Mouse (Mus musculus) hindbrain, embryonic 11.5 days (tissue): ENCODE measurements around the gene Col20a1. TPM values are rescaled to one million over a fixed set of nuclear protein-coding genes. Genes with fewer than 3 reads are reported as not detected.

Experiments used
- ATAC-seq: fragments of 200-750 bp; cut with Nextera tagmentation; 2 replicates; pipeline ENCODE4 v1.8.0; 2017; ENCODE audit warnings: mild to moderate bottlenecking, moderate TSS enrichment, moderate library complexity; ENCODE audit not compliant: low FRiP score
- DNase-seq: peaks from one replicate; pipeline ENCODE4 v3.0.0-alpha.2; 2015; ENCODE audit warnings: low spot score
- H3K27ac ChIP-seq: fragments of 300-500 bp; sonication (generic); 2 replicates; pipeline ENCODE4 v1.5.1; 2014; ENCODE audit warnings: mild to moderate bottlenecking, low read depth, low read length
- H3K27me3 ChIP-seq: fragments of 300-500 bp; sonication (generic); 2 replicates; pipeline ENCODE4 v1.6.1; 2014; ENCODE audit warnings: mild to moderate bottlenecking, low read length, moderate library complexity, mixed read lengths; ENCODE audit not compliant: control insufficient read depth, insufficient read depth
- H3K36me3 ChIP-seq: fragments of 300-500 bp; sonication (generic); 2 replicates; pipeline ENCODE4 v1.6.1; 2014; ENCODE audit warnings: mild to moderate bottlenecking, low read length, moderate library complexity, mixed read lengths; ENCODE audit not compliant: control insufficient read depth, insufficient read depth
- H3K4me1 ChIP-seq: fragments of 300-500 bp; sonication (generic); replicated peaks from 2 replicates; pipeline ENCODE4 v1.6.1; 2014; ENCODE audit warnings: low read length, mixed read lengths; ENCODE audit not compliant: control insufficient read depth, insufficient read depth
- H3K4me2 ChIP-seq: fragments of 300-500 bp; sonication (generic); replicated peaks from 2 replicates; pipeline ENCODE4 v1.6.1; 2014; ENCODE audit warnings: mild to moderate bottlenecking, low read depth, low read length
- H3K4me3 ChIP-seq: fragments of 300-500 bp; sonication (generic); 2 replicates; pipeline ENCODE4 v1.5.1; 2014; ENCODE audit warnings: low read depth, low read length
- H3K9ac ChIP-seq: fragments of 300-500 bp; sonication (generic); 2 replicates; pipeline ENCODE4 v1.6.1; 2014; ENCODE audit warnings: low read depth, low read length
- H3K9me3 ChIP-seq: fragments of 300-500 bp; sonication (generic); 2 replicates; pipeline ENCODE4 v1.6.1; 2016; ENCODE audit warnings: low read length; ENCODE audit not compliant: control insufficient read depth
- WGBS: fragments of 180-500 bp; shearing (Covaris S2); extraction: QIAGEN DNeasy Blood & Tissue Kit; methylation state at CpG from one replicate; pipeline ENCODE4 v1.1.7; 2014; 5-methylcytosine and 5-hydroxymethylcytosine counted together
- polyA plus RNA-seq: library from polyadenylated mRNA; unstranded; fragments of >200 nt; fragmentation: Nextera tagmentation; extraction: Ambion mirVana; gene quantifications from 2 replicates; pipeline ENCODE4 v1.2.1, GENCODE M21; 2014

Gene Col20a1
- polyA plus RNA-seq, 1 experiment from 2014 or later: 0.56 TPM

DNA sequence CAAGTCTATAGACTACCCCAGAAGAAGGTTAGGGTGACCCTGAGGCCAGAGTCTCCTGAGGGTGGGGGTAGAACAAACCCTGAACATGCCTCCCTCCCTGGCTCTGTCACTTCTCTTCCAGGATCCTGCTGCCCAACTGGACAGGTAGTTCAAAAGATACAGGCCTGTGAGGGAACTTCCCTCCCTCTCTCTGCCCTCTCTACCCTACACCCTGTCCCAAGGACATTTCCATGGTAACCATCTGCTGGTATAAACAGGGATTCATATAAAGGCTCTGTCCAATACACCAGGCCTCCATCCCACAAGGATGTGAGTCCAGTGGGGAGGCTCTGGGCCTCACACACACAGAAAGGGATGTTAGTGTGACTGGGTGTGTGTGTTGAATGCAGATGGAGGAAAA, 56.0 kb downstream of the Col20a1 start:
- DNase-seq (no peak), ATAC-seq (peak; percentile 39)
- Histone ChIP-seq H3K4me3 (no peak overlapping the region), H3K4me2 (no peak overlapping the region), H3K27me3 (peaks cover 4% of the 10 kb centered on the region; the same call in 1 of the 2 replicates), H3K4me1 (peaks cover 14% of the 10 kb centered on the region), H3K36me3 (no peaks in the 10 kb centered on the region), H3K27ac (peak overlapping the region; percentile 8), H3K9ac (no peak overlapping the region), H3K9me3 (no peaks in the 10 kb centered on the region)

DNA sequence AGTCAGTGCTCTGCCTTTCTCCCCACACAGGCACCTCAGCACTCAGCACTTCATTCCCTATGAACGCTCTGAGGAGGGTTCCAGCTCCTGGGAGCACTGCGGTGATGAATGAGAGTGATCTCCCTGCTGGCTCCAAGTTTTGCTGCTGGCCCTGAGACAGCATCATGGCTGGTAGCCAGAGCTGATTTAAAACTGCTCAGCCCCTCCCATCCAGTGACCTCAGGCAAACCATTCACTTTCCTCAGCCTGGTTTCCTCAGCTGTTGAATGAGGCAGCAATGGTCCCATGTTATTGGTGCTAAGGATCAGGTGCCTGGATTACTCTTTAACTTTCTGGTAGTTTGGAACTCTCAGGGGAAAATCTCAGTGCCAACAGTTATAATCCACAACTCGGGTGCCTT, 57.1 kb downstream of the Col20a1 start, which contains the start of gene Chrna4:
Gene Chrna4 (minus strand): TSS at position 110 of the 400 bp plus-strand sequence.
- Histone ChIP-seq H3K27ac (peak within 1 kb of the TSS; percentile 8), H3K27me3 (peaks cover 4% of the 10 kb centered on the region; the same call in 1 of the 2 replicates), H3K9me3 (no peaks in the 10 kb centered on the region), H3K4me2 (no peak within 1 kb of the TSS), H3K4me1 (peaks cover 11% of the 10 kb centered on the region), H3K36me3 (no peaks in the 10 kb centered on the region), H3K4me3 (no peak within 1 kb of the TSS), H3K9ac (peak within 1 kb of the TSS; percentile 15; the same call in 1 of the 2 replicates)
- ATAC-seq: no peak
- DNase-seq: peak; percentile 33
- 53% methylated on average over 3 of the region's 3 CpGs for WGBS

DNA sequence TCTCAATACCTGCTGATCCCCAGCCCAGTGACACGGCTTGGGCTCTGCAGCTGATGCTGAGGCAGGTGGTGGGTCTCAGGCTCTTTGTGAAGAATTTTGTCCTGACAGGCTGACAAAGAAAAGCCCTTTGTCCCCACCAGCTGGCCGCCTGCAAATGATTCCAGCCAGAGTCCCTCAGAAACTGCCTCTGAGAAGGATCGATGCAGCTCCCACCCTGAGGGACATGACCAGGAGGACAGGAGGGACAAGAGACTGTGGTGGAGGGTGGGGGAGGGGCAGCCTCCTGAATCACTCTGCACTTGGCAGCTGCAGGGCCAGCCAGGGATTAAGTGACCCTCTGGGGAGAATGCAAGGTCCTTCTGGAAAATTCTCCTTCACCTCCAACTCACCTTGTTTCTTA, 57.7 kb downstream of the Col20a1 start:
- Histone ChIP-seq H3K4me3 (no peak overlapping the region), H3K27ac (peak overlapping the region; percentile 8), H3K36me3 (no peaks in the 10 kb centered on the region), H3K9me3 (no peaks in the 10 kb centered on the region), H3K4me2 (no peak overlapping the region), H3K9ac (no peak overlapping the region), H3K27me3 (peaks cover 4% of the 10 kb centered on the region; the same call in 1 of the 2 replicates), H3K4me1 (peaks cover 11% of the 10 kb centered on the region)
- peak; percentile 66 for DNase-seq
- WGBS: 2% methylated on average over 3 of the region's 3 CpGs
- peak; percentile 69 for ATAC-seq

DNA sequence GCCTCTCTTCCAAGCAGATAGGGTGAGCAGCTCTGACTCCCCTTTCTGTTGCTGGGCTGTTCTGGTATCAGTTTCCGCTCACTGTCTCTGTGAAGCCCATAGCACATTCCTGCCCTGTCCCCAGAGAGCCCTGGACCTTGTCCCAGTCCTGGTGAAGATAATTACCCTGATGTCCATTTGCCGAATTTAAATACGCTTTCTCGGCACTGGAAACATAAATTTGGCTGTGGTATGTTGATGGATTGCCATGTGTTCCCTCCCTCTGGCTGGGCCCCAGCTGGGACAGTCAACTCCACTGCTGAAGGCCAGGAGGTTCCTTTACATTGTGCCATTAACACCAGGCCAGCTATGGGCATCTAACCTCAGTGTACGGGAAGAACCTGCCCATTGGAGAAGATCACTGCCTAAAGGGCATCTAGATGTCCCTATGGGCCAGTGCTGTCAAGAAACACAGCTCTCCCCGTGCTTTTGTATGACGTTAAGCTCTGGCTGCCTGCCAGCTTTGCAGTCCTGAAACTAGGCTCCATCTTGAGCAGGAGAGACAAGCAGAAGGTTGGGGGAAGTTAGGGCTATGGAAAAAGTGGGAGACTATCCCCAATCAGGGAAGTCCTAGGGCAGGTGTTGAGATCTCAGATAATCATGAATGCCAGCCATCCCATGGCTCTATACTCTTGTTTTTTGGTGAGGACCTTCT, 62.1 kb downstream of the Col20a1 start:
- Histone ChIP-seq H3K27ac (no peak overlapping the region), H3K4me1 (no peaks in the 10 kb centered on the region; the same call in 1 of the 2 replicates), H3K9ac (no peak overlapping the region), H3K4me2 (no peak overlapping the region), H3K36me3 (no peaks in the 10 kb centered on the region), H3K27me3 (no peaks in the 10 kb centered on the region), H3K9me3 (no peaks in the 10 kb centered on the region), H3K4me3 (no peak overlapping the region)
- no peak for DNase-seq
- no peak for ATAC-seq
- WGBS: 69% methylated on average over 7 of the region's 7 CpGs

DNA sequence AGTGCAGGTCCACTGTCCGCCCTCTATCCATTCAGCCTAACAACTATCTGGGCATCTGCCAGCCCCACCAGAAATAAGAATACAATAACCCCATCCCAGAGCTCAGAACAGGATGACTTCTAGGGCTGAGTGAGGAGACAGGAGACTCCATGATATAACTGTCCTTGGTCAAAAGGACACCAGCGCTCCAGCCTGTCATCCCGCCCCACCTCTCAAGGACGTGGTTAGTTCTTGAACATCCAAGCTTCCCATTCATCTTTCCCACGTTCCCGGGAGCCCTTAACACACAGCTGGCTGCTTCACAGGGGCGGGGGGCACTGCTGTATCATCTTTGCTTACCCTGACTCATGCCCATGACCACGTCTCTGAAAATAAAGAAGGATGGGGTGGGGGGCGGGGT, 62.7 kb downstream of the Col20a1 start:
- no peaks in the 10 kb centered on the region for H3K36me3 ChIP-seq
- H3K27ac ChIP-seq: no peak overlapping the region
- no peak for ATAC-seq
- no peak for DNase-seq
- H3K9ac ChIP-seq: no peak overlapping the region
- no peaks in the 10 kb centered on the region; the same call in 1 of the 2 replicates for H3K4me1 ChIP-seq
- H3K9me3 ChIP-seq: no peaks in the 10 kb centered on the region
- WGBS: 87% methylated on average over 9 of the region's 9 CpGs
- H3K27me3 ChIP-seq: no peaks in the 10 kb centered on the region
- H3K4me2 ChIP-seq: no peak overlapping the region
- no peak overlapping the region for H3K4me3 ChIP-seq

DNA sequence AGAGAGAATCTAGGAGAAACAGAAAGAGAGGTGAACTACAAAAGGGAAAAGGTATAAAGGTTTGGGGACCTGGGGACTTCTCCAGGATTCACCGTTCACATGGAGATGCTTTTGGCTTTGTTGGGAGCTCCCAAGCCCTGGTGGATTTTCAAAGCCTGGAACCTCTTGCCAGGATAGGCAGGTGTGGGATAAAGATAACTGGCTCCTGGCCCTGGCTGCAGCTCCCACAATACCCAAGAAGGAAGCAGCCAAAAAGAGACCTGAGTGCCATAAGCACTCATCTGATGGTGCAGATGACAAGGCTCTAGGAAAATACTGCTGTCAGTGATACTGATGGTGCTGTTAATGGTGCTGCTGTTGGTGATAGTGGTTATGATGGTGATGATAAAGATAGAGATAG, 65.8 kb downstream of the Col20a1 start:
- H3K4me1 ChIP-seq: no peaks in the 10 kb centered on the region; the same call in 1 of the 2 replicates
- DNase-seq (no peak), ATAC-seq (no peak)
- H3K27ac ChIP-seq: no peak overlapping the region
- H3K36me3 ChIP-seq: no peaks in the 10 kb centered on the region
- H3K9me3 ChIP-seq: no peaks in the 10 kb centered on the region
- no peak overlapping the region for H3K9ac ChIP-seq
- no peak overlapping the region for H3K4me3 ChIP-seq
- H3K27me3 ChIP-seq: 0 out of 2 replicates have a peak, but pooled peaks cover 2% of the 10 kb centered on the region
- no peak overlapping the region for H3K4me2 ChIP-seq
- WGBS: 79% methylated on average over 1 of the region's 1 CpGs

DNA sequence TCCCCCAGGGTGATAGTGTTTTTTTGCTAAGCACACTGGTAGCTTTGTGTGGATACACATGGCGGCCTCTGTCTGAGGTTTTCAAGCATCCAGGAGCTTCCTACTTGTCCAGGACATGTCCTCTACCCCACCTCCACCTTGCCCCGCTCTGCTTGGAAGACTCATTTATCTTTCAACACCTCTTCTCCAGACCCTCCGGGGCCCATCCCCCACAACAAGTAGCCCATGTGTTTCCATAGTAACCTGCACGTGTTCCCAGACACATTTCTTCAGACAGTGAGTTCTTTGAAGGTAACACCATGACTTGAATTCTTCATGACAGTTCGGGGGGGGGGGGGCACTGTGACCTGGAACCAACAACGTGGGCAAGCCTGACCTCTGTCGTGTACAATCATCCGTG, 71.0 kb downstream of the Col20a1 start:
- Histone ChIP-seq H3K27ac (no peak overlapping the region), H3K4me3 (no peak overlapping the region)
- peak; percentile 39; the same call in 1 of the 2 replicates for ATAC-seq

DNA sequence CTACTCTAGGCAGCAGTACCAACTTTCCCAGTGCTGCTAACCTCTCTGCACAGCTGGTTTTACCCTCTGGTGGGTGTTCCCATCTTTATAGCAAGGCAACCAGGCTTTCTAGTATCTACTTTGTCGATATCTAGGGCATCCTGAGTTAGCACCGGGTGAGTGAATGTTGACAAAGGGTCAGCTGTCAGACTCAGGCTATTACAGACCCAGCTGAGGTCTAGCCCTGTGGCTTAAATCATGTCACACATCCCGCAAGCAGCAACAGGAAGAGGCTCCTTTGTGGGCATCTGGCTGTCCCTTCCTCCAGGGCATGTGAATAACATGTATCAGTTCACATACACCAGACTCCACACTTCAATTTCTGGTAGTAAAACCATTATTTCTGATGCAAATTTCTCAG, 71.9 kb downstream of the Col20a1 start:
- 39% methylated on average over 3 of the region's 3 CpGs for WGBS
- no peaks in the 10 kb centered on the region for H3K36me3 ChIP-seq
- 0 out of 2 replicates have a peak, but pooled peaks cover 2% of the 10 kb centered on the region for H3K27me3 ChIP-seq
- 0 out of 2 replicates have a peak overlapping the region, but pooled peaks have one; percentile 7 for H3K27ac ChIP-seq
- no peak overlapping the region for H3K9ac ChIP-seq
- H3K4me3 ChIP-seq: no peak overlapping the region
- peak; percentile 37 for DNase-seq
- no peak overlapping the region for H3K4me2 ChIP-seq
- no peaks in the 10 kb centered on the region for H3K9me3 ChIP-seq
- H3K4me1 ChIP-seq: peaks cover 2% of the 10 kb centered on the region
- peak; percentile 58; the same call in 1 of the 2 replicates for ATAC-seq

More for the DNA sequence above, 71.0 kb downstream of the Col20a1 start:
- DNase-seq: peak; percentile 41
- no peaks in the 10 kb centered on the region for H3K36me3 ChIP-seq
- no peak overlapping the region for H3K4me2 ChIP-seq
- H3K4me1 ChIP-seq: peaks cover 2% of the 10 kb centered on the region
- 0 out of 2 replicates have a peak, but pooled peaks cover 2% of the 10 kb centered on the region for H3K27me3 ChIP-seq
- no peaks in the 10 kb centered on the region for H3K9me3 ChIP-seq
- WGBS: 44% methylated on average over 8 of the region's 8 CpGs
- no peak overlapping the region for H3K9ac ChIP-seq

DNA sequence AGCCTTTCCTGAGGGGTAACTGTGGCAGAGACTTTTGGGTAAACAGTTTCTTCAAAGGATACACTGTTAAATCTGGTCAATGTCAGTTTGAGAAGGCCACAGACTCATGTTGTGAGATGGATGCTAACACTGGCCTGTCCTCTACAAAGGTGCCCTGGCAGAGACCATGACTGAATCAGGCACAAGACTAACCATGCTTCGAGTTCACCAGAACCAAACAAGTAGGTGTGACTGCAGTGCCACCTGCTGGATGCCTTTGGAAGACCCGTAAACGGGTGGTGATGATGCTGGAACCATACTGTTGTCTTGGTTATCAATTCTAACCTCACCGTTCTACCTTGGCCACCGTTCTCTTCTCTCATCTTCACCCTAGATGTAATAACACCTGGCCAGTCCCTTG, 73.8 kb downstream of the Col20a1 start:
- peak; percentile 52; the same call in 1 of the 2 replicates for ATAC-seq
- whole genome bisulfite sequencing: 17% methylated on average over 5 of the region's 5 CpGs
- Histone ChIP-seq H3K27ac (no peak overlapping the region), H3K36me3 (no peaks in the 10 kb centered on the region), H3K4me3 (no peak overlapping the region), H3K9me3 (no peaks in the 10 kb centered on the region), H3K27me3 (0 out of 2 replicates have a peak, but pooled peaks cover 2% of the 10 kb centered on the region), H3K4me2 (no peak overlapping the region), H3K9ac (no peak overlapping the region), H3K4me1 (peaks cover 2% of the 10 kb centered on the region)
- DNase-seq: peak; percentile 90
